Mouse (Mus musculus): ENCODE measurements around the gene Lrrc74b.
"Not testable (repeated sequence)": the region's sequence is repeated elsewhere in the genome, so short reads cannot be mapped to it uniquely, and the experiment has no call there.

Lrrc74b gene

DNA sequence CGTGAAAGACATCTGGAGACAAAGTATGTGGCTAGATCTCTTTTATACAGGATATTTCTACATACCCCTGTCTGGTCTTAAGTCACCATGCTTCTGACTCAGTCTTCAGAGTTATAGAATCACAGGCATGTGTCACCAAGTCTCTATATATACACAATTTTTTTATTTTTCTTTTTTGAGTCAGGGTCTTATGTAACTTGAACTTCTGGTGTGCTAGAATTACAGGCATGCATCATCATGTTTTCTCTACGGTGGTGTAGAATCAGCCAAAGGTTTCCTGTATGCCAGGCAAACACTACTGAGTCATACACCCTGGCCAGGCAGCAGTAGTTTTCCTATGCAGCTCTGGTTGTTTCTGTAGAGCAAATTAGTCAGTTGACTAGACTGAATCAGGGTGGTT, 18.4 kb downstream of the Lrrc74b start:
- DNase-seq = no peak

DNA sequence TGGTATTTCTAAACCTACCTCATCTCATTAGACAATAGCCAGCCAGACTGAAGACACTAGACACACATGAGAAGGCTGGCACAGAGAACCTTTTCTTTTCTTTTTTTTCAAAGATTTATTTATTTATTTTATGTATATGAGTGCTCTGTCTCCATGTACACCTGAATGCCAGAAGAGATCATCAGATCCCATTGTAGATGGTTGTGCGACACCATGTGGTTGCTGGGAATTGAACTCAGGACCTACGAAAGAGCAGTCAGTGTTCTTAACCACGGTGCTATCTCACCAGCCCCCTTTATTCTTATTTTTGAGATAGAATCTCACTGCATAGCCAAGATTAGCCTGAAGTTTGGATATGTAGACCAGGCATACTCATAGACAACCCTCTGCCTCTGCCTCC, 24.5 kb downstream of the Lrrc74b start:
- no peak for DNase-seq

DNA sequence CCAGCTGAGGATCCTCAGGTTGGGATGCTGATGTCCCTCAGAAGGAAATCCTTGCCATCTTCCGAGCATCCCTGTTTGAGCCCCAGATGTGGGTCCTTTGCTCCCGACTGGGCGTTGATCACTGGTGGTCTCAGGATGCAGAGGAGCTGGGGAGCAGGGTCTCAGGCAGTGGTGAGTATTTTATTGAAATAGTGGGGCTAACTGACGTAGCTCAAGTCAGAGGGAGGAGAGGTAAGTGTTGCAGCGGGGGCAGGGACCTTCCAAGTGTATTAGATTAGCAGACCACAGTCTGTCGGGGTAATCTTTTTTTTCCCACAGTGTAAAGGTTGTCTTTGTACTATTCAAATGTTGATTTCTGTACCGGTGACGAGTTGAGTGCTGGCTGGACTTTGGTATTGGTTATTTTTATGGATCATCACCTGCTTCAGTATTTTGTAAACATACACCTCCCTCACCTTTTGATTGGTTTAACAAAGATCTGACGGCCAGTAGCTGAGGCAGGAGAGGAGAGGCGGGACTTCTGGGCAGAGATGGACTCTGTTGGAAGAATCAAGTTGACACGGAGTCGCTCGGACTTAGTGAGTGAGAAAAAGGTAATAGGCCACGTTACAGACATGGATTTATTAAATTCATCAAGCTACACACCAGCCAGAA, 28.2 kb downstream of the Lrrc74b start:
- no peak for DNase-seq

GRCm38 (mm10) chr16:17532271-17532670, 28.8 kb downstream of the Lrrc74b start:
- DNase-seq = peak; percentile 52

DNA sequence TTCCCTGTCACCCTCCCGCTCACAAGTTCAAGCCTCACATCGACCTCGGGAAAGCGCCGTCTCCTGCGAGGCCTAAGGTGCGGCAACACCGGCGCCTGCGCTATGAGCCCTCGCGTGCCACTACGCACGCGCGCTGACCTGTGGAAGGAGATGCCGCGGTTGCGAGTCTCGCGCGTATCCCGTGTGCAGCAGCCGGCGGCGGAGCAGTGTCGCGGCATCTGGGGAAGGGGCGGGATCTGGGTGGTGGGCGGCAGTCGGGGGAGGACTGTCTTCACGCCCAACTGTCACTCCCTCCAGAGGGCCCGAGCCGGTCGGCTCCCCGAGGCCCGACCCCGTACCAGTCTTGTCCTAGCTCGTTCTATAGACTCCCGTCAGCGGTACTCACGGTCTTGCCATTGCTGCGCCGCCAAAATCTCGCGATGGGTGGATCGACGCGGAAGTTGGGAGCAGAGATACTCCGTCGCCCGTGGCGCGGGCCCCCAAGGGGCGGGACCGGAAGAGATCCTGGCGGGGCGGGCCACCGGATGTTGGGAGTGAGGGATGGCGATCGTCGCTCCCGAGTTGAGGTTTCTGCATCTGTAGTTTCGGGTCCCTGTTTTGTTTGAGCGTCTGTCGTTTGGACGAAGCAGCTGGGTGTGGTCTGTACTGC, 30.3 kb downstream of the Lrrc74b start, which contains the start of gene Thap7:
Gene Thap7, minus strand, starts transcription at position 497 of the 649 bp plus-strand sequence.
- peak; percentile 97 for DNase-seq

GRCm38 (mm10) chr16:17529981-17530586, 31.0 kb downstream of the Lrrc74b start:
- DNase-seq = no peak

GRCm38 (mm10) chr16:17528276-17528675, 32.8 kb downstream of the Lrrc74b start:
- no peak for DNase-seq

DNA sequence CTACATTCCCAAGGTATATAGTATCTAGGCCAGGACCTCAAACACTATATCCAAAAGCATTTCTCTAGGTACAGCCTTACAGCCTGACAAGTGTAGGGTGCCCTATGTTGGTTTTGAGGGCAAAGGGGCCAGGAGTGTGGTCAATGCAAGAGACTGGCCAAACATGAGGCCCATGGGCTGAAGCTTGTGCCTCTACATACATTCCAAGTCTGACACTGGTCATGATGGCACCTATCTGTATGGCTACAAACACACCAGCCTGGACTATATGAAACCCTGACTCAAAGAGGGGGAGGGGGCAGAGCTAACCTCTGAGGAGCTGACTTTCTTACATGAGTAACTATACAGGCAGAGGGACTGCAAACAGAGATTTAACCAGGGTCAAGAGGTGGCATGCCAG, 33.4 kb downstream of the Lrrc74b start:
- DNase-seq = no peak

- peak; percentile 45 for DNase-seq
Observed at GRCm38 (mm10) chr16:17526223-17526622, 34.8 kb downstream of the Lrrc74b start.

DNA sequence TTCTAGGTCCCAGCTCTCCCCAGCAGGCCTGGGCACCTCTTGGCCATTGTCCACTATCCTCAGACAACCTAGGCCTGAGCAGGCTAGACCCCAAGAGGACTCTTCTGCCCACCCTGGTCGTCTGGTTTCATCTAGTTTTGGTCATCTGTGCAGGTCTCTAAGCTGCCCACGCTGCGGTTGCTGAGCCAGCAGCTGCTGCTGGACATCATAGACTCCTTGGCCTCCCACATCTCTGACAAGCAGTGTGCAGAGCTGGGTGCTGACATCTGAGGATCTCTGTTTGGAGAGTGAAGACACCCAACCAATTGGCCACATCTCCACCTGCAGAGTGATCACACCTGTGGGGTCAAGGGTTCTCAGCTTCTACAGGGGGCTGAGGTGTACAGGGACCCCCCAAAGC, 35.5 kb downstream of the Lrrc74b start:
- no peak for DNase-seq

DNA sequence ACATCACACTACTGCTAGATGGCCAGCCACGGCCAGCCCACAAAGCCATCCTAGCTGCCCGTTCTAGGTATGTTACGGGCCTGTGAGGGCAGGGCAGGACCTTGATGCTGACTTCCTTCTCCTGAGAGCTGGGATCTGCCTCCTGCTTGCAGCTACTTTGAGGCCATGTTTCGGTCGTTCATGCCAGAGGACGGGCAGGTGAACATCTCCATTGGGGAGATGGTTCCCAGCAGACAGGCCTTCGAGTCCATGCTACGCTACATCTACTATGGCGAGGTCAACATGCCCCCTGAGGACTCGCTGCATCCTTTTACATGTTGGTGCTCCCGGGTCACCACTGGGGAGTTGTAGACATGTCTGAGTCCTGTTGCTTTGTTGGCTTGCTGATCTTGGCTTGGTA, 36.9 kb downstream of the Lrrc74b start:
- DNase-seq = no peak

DNA sequence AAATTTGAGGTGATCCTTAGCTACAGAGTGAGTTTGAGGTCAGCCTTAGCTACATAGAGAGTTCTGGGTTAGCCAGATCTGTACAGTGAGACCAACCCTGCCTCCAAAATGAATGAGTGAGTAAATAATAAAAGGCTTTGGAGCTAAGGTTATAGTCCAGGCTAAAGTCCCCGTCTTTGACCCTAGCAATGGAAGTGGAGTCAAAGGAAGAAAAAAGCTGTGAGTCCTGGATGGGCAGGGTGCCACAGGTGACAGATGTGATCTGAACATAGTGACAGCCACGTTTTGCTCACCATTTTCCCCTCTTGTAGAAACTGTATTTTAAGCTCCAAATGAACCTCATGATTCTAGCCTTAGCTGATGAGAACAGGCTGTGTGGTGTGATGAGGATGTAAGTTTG, 42.1 kb downstream of the Lrrc74b start:
- no peak for DNase-seq

- no peak for DNase-seq
Observed at GRCm38 (mm10) chr16:17511431-17511830, 49.6 kb downstream of the Lrrc74b start.

DNA sequence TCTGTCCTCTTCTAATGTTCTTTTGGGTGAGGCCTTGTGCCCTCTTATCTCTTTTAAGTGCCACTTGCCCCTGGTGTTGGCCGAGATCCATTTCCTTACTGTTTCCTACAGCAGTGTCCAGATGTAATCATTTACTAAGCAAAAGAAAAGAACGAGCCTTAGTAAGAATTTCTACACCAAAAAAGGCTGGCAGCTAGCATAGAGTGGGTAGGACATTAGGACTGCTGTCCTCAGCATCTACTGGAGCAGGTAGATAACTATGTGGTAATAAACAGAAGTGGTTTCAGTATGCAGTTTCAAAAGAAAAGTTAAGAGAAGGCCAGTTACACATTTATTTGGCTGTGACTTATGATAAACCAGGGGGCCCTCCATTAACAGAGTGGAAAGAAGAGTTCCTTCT, 50.4 kb downstream of the Lrrc74b start:
- DNase-seq = peak; percentile 56

DNA sequence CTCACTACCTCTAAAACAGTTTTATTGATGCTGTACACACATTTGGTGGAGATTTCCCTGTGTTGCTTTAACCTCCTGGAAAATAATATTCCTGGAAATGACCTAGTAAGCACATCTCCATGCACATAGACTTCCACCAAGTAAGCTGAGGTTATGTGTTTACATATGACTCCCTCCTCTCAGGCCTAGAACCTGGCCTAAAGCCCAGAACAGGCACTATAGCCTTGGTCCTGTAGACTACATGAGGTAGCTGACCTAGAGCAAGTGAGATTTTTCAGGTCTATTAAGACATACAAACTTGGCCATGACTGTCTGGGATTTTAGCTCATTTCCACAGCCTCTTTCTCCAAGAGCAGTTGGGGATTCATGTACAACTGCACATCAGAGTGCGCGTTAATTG, 50.9 kb downstream of the Lrrc74b start:
- no peak for DNase-seq

- no peak for DNase-seq
Observed at GRCm38 (mm10) chr16:17509240-17509597, 51.8 kb downstream of the Lrrc74b start.

- peak; percentile 93 for DNase-seq
Observed at GRCm38 (mm10) chr16:17508546-17509239, 52.4 kb downstream of the Lrrc74b start, which contains the start of gene Lztr1. Gene Lztr1, plus strand, starts transcription at chr16:17508688.

- DNase-seq = not testable (repeated sequence)
Observed at GRCm38 (mm10) chr16:17508031-17508430, 53.0 kb downstream of the Lrrc74b start.

GRCm38 (mm10) chr16:17507018-17507552, 54.0 kb downstream of the Lrrc74b start:
- peak; percentile 47 for DNase-seq

GRCm38 (mm10) chr16:17502681-17503080, 58.4 kb downstream of the Lrrc74b start:
- DNase-seq = no peak

DNA sequence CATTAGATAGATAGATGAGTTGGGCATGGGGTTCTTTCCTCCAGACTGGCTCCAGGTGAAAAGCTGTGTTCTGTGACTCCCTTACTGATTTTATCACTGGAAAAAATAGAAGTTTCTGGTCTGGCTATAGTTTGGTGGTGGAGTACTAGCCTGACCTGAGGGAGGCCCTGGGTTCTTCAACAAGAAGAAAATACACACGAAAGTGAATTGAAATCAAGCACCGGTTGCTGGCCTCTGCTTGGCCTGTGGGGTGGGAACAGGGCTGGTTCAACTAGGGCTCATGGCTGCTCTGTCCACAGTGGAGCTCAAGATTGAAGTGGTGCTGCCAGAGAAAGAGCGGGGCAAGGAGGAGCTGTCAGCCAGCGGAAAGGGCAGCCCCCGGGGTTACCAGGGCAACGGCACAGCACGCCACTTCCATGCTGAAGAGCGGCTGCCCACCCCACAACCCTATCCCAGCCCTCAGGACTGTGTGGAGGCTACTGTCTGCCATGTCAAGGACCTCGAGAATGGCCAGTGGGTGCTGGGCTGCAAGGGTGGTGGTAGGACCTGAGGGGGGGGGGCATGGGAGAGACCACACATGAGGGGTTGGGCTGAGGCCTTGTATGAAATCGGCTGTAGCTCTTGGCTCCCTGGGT, 61.7 kb downstream of the Lrrc74b start:
- DNase-seq = no peak

DNA sequence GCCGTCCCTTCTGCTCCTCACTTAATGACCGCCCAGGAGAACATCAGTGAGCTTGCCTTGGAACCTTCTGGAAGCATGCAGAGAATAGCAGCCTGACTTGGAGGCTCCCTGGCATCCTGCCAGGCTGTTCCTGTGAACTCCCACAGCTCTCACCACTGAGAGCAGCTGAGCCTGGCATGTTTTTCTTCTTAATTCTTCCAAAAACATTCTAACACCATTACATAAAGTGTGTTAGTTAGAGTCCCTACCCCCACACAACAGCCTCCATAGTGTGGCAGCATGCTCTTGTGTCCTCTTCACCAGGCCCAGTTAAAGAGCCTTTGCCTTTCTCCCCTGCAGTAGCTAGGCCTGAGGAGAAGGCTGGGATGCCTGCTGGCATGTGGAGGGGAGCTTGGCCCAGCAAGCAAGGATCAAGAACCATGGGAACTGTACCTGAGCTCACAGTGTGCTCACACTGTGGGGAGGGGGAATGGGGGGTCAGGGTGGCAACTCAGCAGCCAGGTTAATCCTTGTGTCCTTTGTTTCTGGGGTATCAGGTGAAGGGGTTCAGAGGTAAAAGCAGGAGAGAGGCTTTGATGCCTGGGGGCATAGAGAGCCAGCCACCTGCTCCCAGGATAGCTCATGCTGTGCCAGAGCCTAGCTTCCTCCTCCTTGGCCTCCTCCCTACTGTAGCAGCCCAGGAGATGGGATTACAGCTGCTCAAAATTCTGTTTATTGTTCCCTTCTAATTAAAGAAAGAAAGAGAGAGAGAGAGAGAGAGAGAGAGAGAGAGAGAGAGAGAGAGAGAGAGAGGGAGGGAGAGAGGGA, 64.3 kb downstream of the Lrrc74b start:
- DNase-seq = peak; percentile 78

Data from kidney, postnatal 14 days (tissue).